Mouse (Mus musculus): ENCODE results near the gene Hist1h3c. TPM values are rescaled to one million over a fixed set of nuclear protein-coding genes. Genes with fewer than 3 reads are reported as not detected.

The Hist1h3c gene
- polyA plus RNA-seq, 1 experiment from 2014 or later = 6.7 TPM

GRCm38 (mm10) chr13:23698300-23698693, 47.1 kb downstream of the Hist1h3c start, which contains the start of gene Hist1h4c:
TSS of gene Hist1h4c (minus strand) at chr13:23698454.
- no peaks in the 10 kb centered on the region for H3K27me3 ChIP-seq (replicated peaks)
- ATAC-seq = peak; percentile 91
- no peaks in the 10 kb centered on the region for H3K36me3 ChIP-seq
- peak within 1 kb of the TSS; percentile 54 for H3K4me3 ChIP-seq
- H3K27ac ChIP-seq = peak within 1 kb of the TSS; percentile 100
- H3K9ac ChIP-seq = peak within 1 kb of the TSS; percentile 79
- H3K9me3 ChIP-seq (replicated peaks) = no peaks in the 10 kb centered on the region
- H3K4me2 ChIP-seq = peak within 1 kb of the TSS; percentile 65
- peaks cover 48% of the 10 kb centered on the region for H3K4me1 ChIP-seq
- WGBS (ENCODE audit: insufficient replicate concordance) = under 1% methylated on average over 20 of the region's 22 CpGs

GRCm38 (mm10) chr13:23697491-23698299, 47.7 kb downstream of the Hist1h3c start:
- H3K27me3 ChIP-seq (replicated peaks) = no peaks in the 10 kb centered on the region
- H3K4me1 ChIP-seq = peaks cover 43% of the 10 kb centered on the region
- peak overlapping the region; percentile 65 for H3K4me2 ChIP-seq
- no peaks in the 10 kb centered on the region for H3K9me3 ChIP-seq (replicated peaks)
- 1% methylated on average over 29 of the region's 32 CpGs for WGBS (ENCODE audit: insufficient replicate concordance)
- no peaks in the 10 kb centered on the region for H3K36me3 ChIP-seq
- peak overlapping the region; percentile 54 for H3K4me3 ChIP-seq
- peak; percentile 74 for ATAC-seq
- peak overlapping the region; percentile 79 for H3K9ac ChIP-seq
- H3K27ac ChIP-seq = peak overlapping the region; percentile 100

- ATAC-seq = no peak
- 26% methylated on average over 15 of the region's 15 CpGs for WGBS (ENCODE audit: insufficient replicate concordance)
- no peaks in the 10 kb centered on the region for H3K36me3 ChIP-seq
- H3K4me3 ChIP-seq = peak overlapping the region; percentile 14
- peak overlapping the region; percentile 100 for H3K27ac ChIP-seq
- peak overlapping the region; percentile 79 for H3K9ac ChIP-seq
- no peaks in the 10 kb centered on the region for H3K9me3 ChIP-seq (replicated peaks)
- H3K27me3 ChIP-seq (replicated peaks) = no peaks in the 10 kb centered on the region
- H3K4me1 ChIP-seq = peaks cover 40% of the 10 kb centered on the region
- peak overlapping the region; percentile 65 for H3K4me2 ChIP-seq
Observed at GRCm38 (mm10) chr13:23696061-23696474, 49.3 kb downstream of the Hist1h3c start.

GRCm38 (mm10) chr13:23695514-23695913, 49.9 kb downstream of the Hist1h3c start, which contains the start of gene Hist1h1t:
TSS of gene Hist1h1t (plus strand) at chr13:23695814.
- Histone ChIP-seq H3K4me3 (peak within 1 kb of the TSS; percentile 14), H3K27ac (peak within 1 kb of the TSS; percentile 100), H3K4me1 (peaks cover 40% of the 10 kb centered on the region), H3K27me3 (replicated peaks) (no peaks in the 10 kb centered on the region), H3K36me3 (peaks cover 3% of the 10 kb centered on the region; the same call in 1 of the 2 replicates), H3K9ac (peak within 1 kb of the TSS; percentile 79), H3K9me3 (replicated peaks) (no peaks in the 10 kb centered on the region), H3K4me2 (peak within 1 kb of the TSS; percentile 65)
- 52% methylated on average over 13 of the region's 13 CpGs for WGBS (ENCODE audit: insufficient replicate concordance)
- no peak for ATAC-seq

Small RNA genes lying within 50 kb of the gene (microRNA-seq; reads per million reads assigned to microRNA genes)
- gene Gm44314 (not detected), gene Gm44484 (not detected)

Other genes starting within 250 kb of the Hist1h3c start
- gene Hist1h4h, start 214.6 kb downstream of the Hist1h3c start, polyA plus RNA-seq (2016; fragmentation: Nextera tagmentation; extraction: Ambion mirVana) = 4.4 and 4.7 TPM in 2 replicates
- gene Hist1h2af, start 211.7 kb downstream of the Hist1h3c start, polyA plus RNA-seq (2016; fragmentation: Nextera tagmentation; extraction: Ambion mirVana) = 7.8 and 13.9 TPM in 2 replicates
- 12.9 and 16.3 TPM in 2 replicates for gene Hist1h3g, start 210.2 kb downstream of the Hist1h3c start, polyA plus RNA-seq (2016; fragmentation: Nextera tagmentation; extraction: Ambion mirVana)
- 1.4 and 1.5 TPM in 2 replicates for gene Hist1h2bh, start 202.2 kb downstream of the Hist1h3c start, polyA plus RNA-seq (2016; fragmentation: Nextera tagmentation; extraction: Ambion mirVana)
- 1.3 and 1.6 TPM in 2 replicates for gene Hist1h3f, start 201.6 kb downstream of the Hist1h3c start, polyA plus RNA-seq (2016; fragmentation: Nextera tagmentation; extraction: Ambion mirVana)
- 1.1 and 1.6 TPM in 2 replicates for gene Hist1h4f, start 194.0 kb downstream of the Hist1h3c start, polyA plus RNA-seq (2016; fragmentation: Nextera tagmentation; extraction: Ambion mirVana)
- 0.89 and 0.93 TPM in 2 replicates for gene Hist1h1d, start 192.3 kb downstream of the Hist1h3c start, polyA plus RNA-seq (2016; fragmentation: Nextera tagmentation; extraction: Ambion mirVana)
- gene Hist1h3e, start 183.2 kb downstream of the Hist1h3c start, polyA plus RNA-seq (2016; fragmentation: Nextera tagmentation; extraction: Ambion mirVana) = 4.9 and 6.2 TPM in 2 replicates
- 106 and 109 TPM in 2 replicates for gene Hist1h2ae, start 174.4 kb downstream of the Hist1h3c start, polyA plus RNA-seq (2016; fragmentation: Nextera tagmentation; extraction: Ambion mirVana)
- gene Hist1h2bg, start 174.2 kb downstream of the Hist1h3c start, polyA plus RNA-seq (2016; fragmentation: Nextera tagmentation; extraction: Ambion mirVana) = 10.7 and 14.4 TPM in 2 replicates
- gene Hist1h2bf, start 171.4 kb downstream of the Hist1h3c start, polyA plus RNA-seq (2016; fragmentation: Nextera tagmentation; extraction: Ambion mirVana) = 7.1 and 9.9 TPM in 2 replicates
- gene Hist1h2ad, start 171.2 kb downstream of the Hist1h3c start, polyA plus RNA-seq (2016; fragmentation: Nextera tagmentation; extraction: Ambion mirVana) = 1.2 and 3.1 TPM in 2 replicates
- 5.3 and 6.2 TPM in 2 replicates for gene Hist1h3d, start 169.8 kb downstream of the Hist1h3c start, polyA plus RNA-seq (2016; fragmentation: Nextera tagmentation; extraction: Ambion mirVana)
- gene Hist1h4d, start 164.0 kb downstream of the Hist1h3c start, polyA plus RNA-seq (2016; fragmentation: Nextera tagmentation; extraction: Ambion mirVana) = 128 and 134 TPM in 2 replicates
- gene Hist1h2be, start 124.5 kb downstream of the Hist1h3c start, polyA plus RNA-seq (2016; fragmentation: Nextera tagmentation; extraction: Ambion mirVana) = 2.1 and 2.2 TPM in 2 replicates
- 26.5 and 27.9 TPM in 2 replicates for gene Hist1h1e, start 123.0 kb downstream of the Hist1h3c start, polyA plus RNA-seq (2016; fragmentation: Nextera tagmentation; extraction: Ambion mirVana)
- gene Hist1h2ac, start 61.7 kb downstream of the Hist1h3c start, polyA plus RNA-seq (2016; fragmentation: Nextera tagmentation; extraction: Ambion mirVana) = 0.91 and 1.3 TPM in 2 replicates
- 75.3 and 75.6 TPM in 2 replicates for gene Hist1h2bc, start 61.4 kb downstream of the Hist1h3c start, polyA plus RNA-seq (2016; fragmentation: Nextera tagmentation; extraction: Ambion mirVana)
- gene Hist1h1t, start 49.8 kb downstream of the Hist1h3c start, polyA plus RNA-seq (2016; fragmentation: Nextera tagmentation; extraction: Ambion mirVana) = not detected in 2 replicates
- gene Hist1h4c, start 47.1 kb downstream of the Hist1h3c start, polyA plus RNA-seq (2016; fragmentation: Nextera tagmentation; extraction: Ambion mirVana) = 8.6 and 11.6 TPM in 2 replicates
- gene Hfe, start 34.7 kb downstream of the Hist1h3c start, polyA plus RNA-seq (2016; fragmentation: Nextera tagmentation; extraction: Ambion mirVana) = 4.9 and 5.7 TPM in 2 replicates
- gene Hist1h1c, start 6.8 kb downstream of the Hist1h3c start, polyA plus RNA-seq (2016; fragmentation: Nextera tagmentation; extraction: Ambion mirVana) = 56.9 and 57.2 TPM in 2 replicates
- gene Hist1h2bb, start 1.1 kb upstream of the Hist1h3c start, polyA plus RNA-seq (2016; fragmentation: Nextera tagmentation; extraction: Ambion mirVana) = 4.6 and 5.5 TPM in 2 replicates
- 70.3 TPM in 2 replicates for gene Hist1h2ab, start 5.5 kb upstream of the Hist1h3c start, polyA plus RNA-seq (2016; fragmentation: Nextera tagmentation; extraction: Ambion mirVana)
- gene Hist1h3b, start 6.7 kb upstream of the Hist1h3c start, polyA plus RNA-seq (2016; fragmentation: Nextera tagmentation; extraction: Ambion mirVana) = 15.2 and 16.6 TPM in 2 replicates
- 4.5 and 5.7 TPM in 2 replicates for gene Hist1h4b, start 11.4 kb upstream of the Hist1h3c start, polyA plus RNA-seq (2016; fragmentation: Nextera tagmentation; extraction: Ambion mirVana)
- gene Hist1h4a, start 15.6 kb upstream of the Hist1h3c start, polyA plus RNA-seq (2016; fragmentation: Nextera tagmentation; extraction: Ambion mirVana) = 0.44 and 0.93 TPM in 2 replicates
- 5.5 and 6.8 TPM in 2 replicates for gene Hist1h3a, start 16.8 kb upstream of the Hist1h3c start, polyA plus RNA-seq (2016; fragmentation: Nextera tagmentation; extraction: Ambion mirVana)
- 4.9 and 5.8 TPM in 2 replicates for gene Hist1h1a, start 18.1 kb upstream of the Hist1h3c start, polyA plus RNA-seq (2016; fragmentation: Nextera tagmentation; extraction: Ambion mirVana)
- not detected in 2 replicates for gene Trim38, start 24.3 kb upstream of the Hist1h3c start, polyA plus RNA-seq (2016; fragmentation: Nextera tagmentation; extraction: Ambion mirVana)
- gene Slc17a2, start 61.4 kb upstream of the Hist1h3c start, polyA plus RNA-seq (2016; fragmentation: Nextera tagmentation; extraction: Ambion mirVana) = 0.35 and 0.43 TPM in 2 replicates
- 0.72 and 0.79 TPM in 2 replicates for gene Slc17a3, start 93.8 kb upstream of the Hist1h3c start, polyA plus RNA-seq (2016; fragmentation: Nextera tagmentation; extraction: Ambion mirVana)
- gene Slc17a1, start 122.1 kb upstream of the Hist1h3c start, polyA plus RNA-seq (2016; fragmentation: Nextera tagmentation; extraction: Ambion mirVana) = not detected in 2 replicates
- 0.06 TPM in 1 of 2 replicates, not detected in the other for gene Slc17a4, start 169.4 kb upstream of the Hist1h3c start, polyA plus RNA-seq (2016; fragmentation: Nextera tagmentation; extraction: Ambion mirVana)
- not detected in 2 replicates for gene Hist1h2ba, start 188.6 kb upstream of the Hist1h3c start, polyA plus RNA-seq (2016; fragmentation: Nextera tagmentation; extraction: Ambion mirVana)
- gene Hist1h2aa, start 188.9 kb upstream of the Hist1h3c start, polyA plus RNA-seq (2016; fragmentation: Nextera tagmentation; extraction: Ambion mirVana) = not detected in 2 replicates
- gene Scgn, start 245.6 kb upstream of the Hist1h3c start, polyA plus RNA-seq (2016; fragmentation: Nextera tagmentation; extraction: Ambion mirVana) = not detected in 2 replicates